Mouse (Mus musculus): ENCODE measurements around the gene Cfap161. TPM values are rescaled to one million over a fixed set of nuclear protein-coding genes. Genes with fewer than 3 reads are reported as not detected.

The Cfap161 gene
- polyA plus RNA-seq, 1 experiment from 2014 or later, result not detected

- H3K4me3 ChIP-seq, result no peak overlapping the region
- H3K9me3 ChIP-seq, result no peaks in the 10 kb centered on the region
- H3K27ac ChIP-seq (replicated peaks), result 0 out of 2 replicates have a peak overlapping the region, but pooled peaks have one; percentile 65
- H3K27me3 ChIP-seq, result no peaks in the 10 kb centered on the region
- H3K4me1 ChIP-seq (replicated peaks), result peaks cover 26% of the 10 kb centered on the region
- H3K9ac ChIP-seq, result no peak overlapping the region
- no peak for ATAC-seq (ENCODE audit: low read depth)
- WGBS, result 93% methylated on average over 6 of the region's 6 CpGs
- H3K36me3 ChIP-seq, result no peaks in the 10 kb centered on the region
- H3K4me2 ChIP-seq, result no peak overlapping the region
Observed at GRCm38 (mm10) chr7:83813016-83813415, 18.3 kb upstream of the Cfap161 start.

GRCm38 (mm10) chr7:83812581-83812980 is 17.9 kb upstream of the Cfap161 start:
- WGBS, result 84% methylated on average over 10 of the region's 10 CpGs
- H3K27me3 ChIP-seq, result no peaks in the 10 kb centered on the region
- peaks cover 26% of the 10 kb centered on the region for H3K4me1 ChIP-seq (replicated peaks)
- H3K27ac ChIP-seq (replicated peaks), result no peak overlapping the region
- H3K36me3 ChIP-seq, result no peaks in the 10 kb centered on the region
- ATAC-seq (ENCODE audit: low read depth), result no peak
- no peak overlapping the region for H3K4me3 ChIP-seq
- no peak overlapping the region for H3K9ac ChIP-seq
- no peaks in the 10 kb centered on the region for H3K9me3 ChIP-seq
- H3K4me2 ChIP-seq, result no peak overlapping the region

GRCm38 (mm10) chr7:83811916-83812315 is 17.2 kb upstream of the Cfap161 start:
- WGBS, result 81% methylated on average over 8 of the region's 8 CpGs
- no peak for ATAC-seq (ENCODE audit: low read depth)
- H3K27me3 ChIP-seq, result no peaks in the 10 kb centered on the region
- H3K4me1 ChIP-seq (replicated peaks), result peaks cover 26% of the 10 kb centered on the region
- no peak overlapping the region for H3K9ac ChIP-seq
- no peak overlapping the region for H3K4me3 ChIP-seq
- H3K4me2 ChIP-seq, result no peak overlapping the region
- H3K9me3 ChIP-seq, result no peaks in the 10 kb centered on the region
- no peak overlapping the region for H3K27ac ChIP-seq (replicated peaks)
- no peaks in the 10 kb centered on the region for H3K36me3 ChIP-seq

- Histone ChIP-seq H3K9ac (no peak overlapping the region), H3K4me3 (no peak overlapping the region), H3K27ac (replicated peaks) (no peak overlapping the region), H3K36me3 (no peaks in the 10 kb centered on the region), H3K4me2 (no peak overlapping the region), H3K4me1 (replicated peaks) (peaks cover 26% of the 10 kb centered on the region), H3K9me3 (no peaks in the 10 kb centered on the region), H3K27me3 (no peaks in the 10 kb centered on the region)
- no peak for ATAC-seq (ENCODE audit: low read depth)
- WGBS, result 84% methylated on average over 4 of the region's 4 CpGs
Observed at GRCm38 (mm10) chr7:83811461-83811860, 16.8 kb upstream of the Cfap161 start.

- WGBS, result 20% methylated on average over 15 of the region's 15 CpGs
- no peaks in the 10 kb centered on the region for H3K27me3 ChIP-seq
- H3K27ac ChIP-seq (replicated peaks), result no peak overlapping the region
- peak overlapping the region; percentile 6; the same call in 1 of the 2 replicates for H3K4me2 ChIP-seq
- peaks cover 26% of the 10 kb centered on the region for H3K4me1 ChIP-seq (replicated peaks)
- no peaks in the 10 kb centered on the region for H3K36me3 ChIP-seq
- H3K4me3 ChIP-seq, result no peak overlapping the region
- no peaks in the 10 kb centered on the region for H3K9me3 ChIP-seq
- ATAC-seq (ENCODE audit: low read depth), result no peak
- no peak overlapping the region for H3K9ac ChIP-seq
Observed at GRCm38 (mm10) chr7:83810141-83811100, 15.7 kb upstream of the Cfap161 start.

- no peak overlapping the region for H3K4me2 ChIP-seq
- 15% methylated on average over 3 of the region's 3 CpGs for WGBS
- H3K27me3 ChIP-seq, result no peaks in the 10 kb centered on the region
- no peaks in the 10 kb centered on the region for H3K9me3 ChIP-seq
- no peaks in the 10 kb centered on the region for H3K36me3 ChIP-seq
- H3K27ac ChIP-seq (replicated peaks), result no peak overlapping the region
- H3K9ac ChIP-seq, result no peak overlapping the region
- no peak overlapping the region for H3K4me3 ChIP-seq
- ATAC-seq (ENCODE audit: low read depth), result no peak
- peaks cover 26% of the 10 kb centered on the region for H3K4me1 ChIP-seq (replicated peaks)
Observed at GRCm38 (mm10) chr7:83809715-83810114, 15.0 kb upstream of the Cfap161 start.

GRCm38 (mm10) chr7:83809060-83809459 is 14.4 kb upstream of the Cfap161 start:
- no peak for ATAC-seq (ENCODE audit: low read depth)
- WGBS, result 49% methylated on average over 6 of the region's 6 CpGs
- H3K9ac ChIP-seq, result no peak overlapping the region
- H3K27ac ChIP-seq (replicated peaks), result no peak overlapping the region
- peaks cover 25% of the 10 kb centered on the region for H3K4me1 ChIP-seq (replicated peaks)
- H3K9me3 ChIP-seq, result no peaks in the 10 kb centered on the region
- no peak overlapping the region for H3K4me2 ChIP-seq
- H3K4me3 ChIP-seq, result no peak overlapping the region
- no peaks in the 10 kb centered on the region for H3K36me3 ChIP-seq
- no peaks in the 10 kb centered on the region for H3K27me3 ChIP-seq

GRCm38 (mm10) chr7:83806934-83807333 is 12.3 kb upstream of the Cfap161 start:
- WGBS, result 79% methylated on average over 6 of the region's 6 CpGs
- Histone ChIP-seq H3K27ac (replicated peaks) (no peak overlapping the region), H3K9ac (no peak overlapping the region), H3K27me3 (no peaks in the 10 kb centered on the region), H3K4me3 (no peak overlapping the region), H3K9me3 (no peaks in the 10 kb centered on the region), H3K36me3 (no peaks in the 10 kb centered on the region), H3K4me1 (replicated peaks) (peaks cover 18% of the 10 kb centered on the region), H3K4me2 (no peak overlapping the region)
- ATAC-seq (ENCODE audit: low read depth), result no peak

- Histone ChIP-seq H3K9ac (no peak overlapping the region), H3K27ac (replicated peaks) (no peak overlapping the region), H3K4me3 (no peak overlapping the region), H3K4me2 (no peak overlapping the region), H3K9me3 (no peaks in the 10 kb centered on the region), H3K27me3 (no peaks in the 10 kb centered on the region), H3K36me3 (no peaks in the 10 kb centered on the region), H3K4me1 (replicated peaks) (no peaks in the 10 kb centered on the region)
- 76% methylated on average over 4 of the region's 4 CpGs for WGBS
- ATAC-seq (ENCODE audit: low read depth), result no peak
Observed at GRCm38 (mm10) chr7:83803777-83804176, 9.1 kb upstream of the Cfap161 start.

GRCm38 (mm10) chr7:83802509-83802908 is 7.8 kb upstream of the Cfap161 start:
- no peak overlapping the region for H3K4me3 ChIP-seq
- no peaks in the 10 kb centered on the region for H3K27me3 ChIP-seq
- 0 out of 2 replicates have a peak, but pooled peaks have one; percentile 32 for ATAC-seq (ENCODE audit: low read depth)
- H3K9ac ChIP-seq, result no peak overlapping the region
- H3K27ac ChIP-seq (replicated peaks), result no peak overlapping the region
- no peaks in the 10 kb centered on the region for H3K4me1 ChIP-seq (replicated peaks)
- H3K36me3 ChIP-seq, result no peaks in the 10 kb centered on the region
- 73% methylated on average over 7 of the region's 7 CpGs for WGBS
- no peaks in the 10 kb centered on the region for H3K9me3 ChIP-seq
- H3K4me2 ChIP-seq, result no peak overlapping the region

- no peak overlapping the region for H3K4me2 ChIP-seq
- no peak overlapping the region for H3K27ac ChIP-seq (replicated peaks)
- H3K9me3 ChIP-seq, result no peaks in the 10 kb centered on the region
- no peaks in the 10 kb centered on the region for H3K36me3 ChIP-seq
- ATAC-seq (ENCODE audit: low read depth), result no peak
- H3K4me3 ChIP-seq, result no peak overlapping the region
- no peaks in the 10 kb centered on the region for H3K4me1 ChIP-seq (replicated peaks)
- 77% methylated on average over 2 of the region's 2 CpGs for WGBS
- H3K9ac ChIP-seq, result no peak overlapping the region
- no peaks in the 10 kb centered on the region for H3K27me3 ChIP-seq
Observed at GRCm38 (mm10) chr7:83802007-83802406, 7.3 kb upstream of the Cfap161 start.

GRCm38 (mm10) chr7:83801483-83801875 is 6.8 kb upstream of the Cfap161 start:
- H3K4me2 ChIP-seq, result no peak overlapping the region
- no peaks in the 10 kb centered on the region for H3K4me1 ChIP-seq (replicated peaks)
- H3K9ac ChIP-seq, result no peak overlapping the region
- H3K27ac ChIP-seq (replicated peaks), result no peak overlapping the region
- no peaks in the 10 kb centered on the region for H3K27me3 ChIP-seq
- H3K36me3 ChIP-seq, result no peaks in the 10 kb centered on the region
- 93% methylated on average over 6 of the region's 6 CpGs for WGBS
- H3K4me3 ChIP-seq, result no peak overlapping the region
- no peaks in the 10 kb centered on the region for H3K9me3 ChIP-seq
- ATAC-seq (ENCODE audit: low read depth), result no peak

All from neural tube, embryonic 13.5 days (tissue).